Mouse (Mus musculus): ENCODE measurements at regions not wholly inside any gene's neighbourhood (a gene's known extent, or its start where the extent isn't known, plus 50 kb on each side); places are given as distances from the start of the nearest gene placed in this dataset.

- H3K9me3 ChIP-seq = peaks cover 17% of the 10 kb centered on the region
- H3K4me3 ChIP-seq (replicated peaks) = no peak overlapping the region
- H3K27me3 ChIP-seq (replicated peaks) = peaks cover 22% of the 10 kb centered on the region
- H3K36me3 ChIP-seq (replicated peaks; ENCODE audit: low read length) = no peaks in the 10 kb centered on the region
- TF ChIP-seq FLI1 (IDR thresholded peaks at IDR 0.05; ENCODE audit: low read length) = no peak
- H3K4me1 ChIP-seq = peaks cover 16% of the 10 kb centered on the region
These were observed 50.2 kb upstream of the Abhd2 start for GRCm38 (mm10) chr7:79222626-79223335.

Measured in megakaryocyte, embryonic 14.5 days (primary cell).